Mouse (Mus musculus) fibroblast of lung, adult 2 months (primary cell): ENCODE results near the gene Bag5.
A peak's percentile ranks its signal among the peaks of the same experiment; 100 is the strongest.

Experiments
- DNase-seq: peaks from one replicate; pipeline ENCODE4 v3.0.0-alpha.2; 2011; ENCODE audit warnings: low read depth

The Bag5 gene

GRCm38 (mm10) chr12:111697708-111698107 is 15.3 kb downstream of the Bag5 start:
- DNase-seq = no peak

- DNase-seq = no peak
Observed at GRCm38 (mm10) chr12:111696239-111696638, 16.8 kb downstream of the Bag5 start.

DNA sequence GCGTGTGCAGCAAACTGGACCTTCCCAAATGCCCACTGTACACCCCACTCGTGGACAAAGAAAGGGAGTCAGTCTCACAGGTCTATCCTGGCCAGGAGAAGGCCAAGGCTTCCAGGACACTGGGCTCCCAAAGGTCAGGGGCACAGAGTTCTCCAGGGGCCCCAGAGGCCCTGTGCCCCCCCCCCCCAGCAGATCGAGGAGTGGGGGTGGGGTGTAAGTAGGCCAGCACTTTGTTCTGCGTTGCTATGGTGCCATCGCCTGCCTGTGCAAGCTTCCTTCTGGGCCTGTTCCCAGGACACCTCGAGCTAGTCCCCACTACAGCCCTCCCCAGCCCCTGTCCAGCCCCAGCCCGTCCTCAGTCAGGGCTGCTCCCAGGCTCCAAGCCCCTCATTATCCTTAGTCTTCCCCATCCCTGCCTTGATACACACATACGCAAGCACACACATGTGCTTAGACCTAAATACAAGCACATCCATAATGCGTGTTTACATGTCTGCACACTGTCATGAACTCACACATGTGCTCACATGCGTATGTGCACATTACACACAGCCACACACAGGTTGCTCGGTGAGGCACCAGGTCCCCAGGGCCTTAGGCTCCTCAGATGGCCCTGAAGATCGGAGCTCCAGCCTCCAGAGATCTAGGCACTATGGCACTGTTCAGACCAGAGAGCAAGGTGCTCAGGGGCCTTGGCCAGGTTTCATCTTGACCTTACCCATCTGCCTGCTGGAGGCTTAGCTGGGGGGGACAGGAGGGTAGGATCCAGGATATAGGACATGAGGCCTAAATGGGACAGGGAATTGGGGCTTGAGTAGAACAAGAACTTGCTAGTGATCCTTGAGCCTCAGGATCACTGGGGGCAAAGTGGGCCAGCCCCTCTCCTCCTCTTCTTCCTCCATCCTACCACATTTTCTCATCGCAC is 17.9 kb downstream of the Bag5 start:
- no peak for DNase-seq

GRCm38 (mm10) chr12:111694271-111694781 is 18.7 kb downstream of the Bag5 start:
- DNase-seq = no peak

GRCm38 (mm10) chr12:111693341-111694270 is 19.5 kb downstream of the Bag5 start:
- DNase-seq = no peak

GRCm38 (mm10) chr12:111692899-111693298 is 20.2 kb downstream of the Bag5 start:
- DNase-seq = no peak

DNA sequence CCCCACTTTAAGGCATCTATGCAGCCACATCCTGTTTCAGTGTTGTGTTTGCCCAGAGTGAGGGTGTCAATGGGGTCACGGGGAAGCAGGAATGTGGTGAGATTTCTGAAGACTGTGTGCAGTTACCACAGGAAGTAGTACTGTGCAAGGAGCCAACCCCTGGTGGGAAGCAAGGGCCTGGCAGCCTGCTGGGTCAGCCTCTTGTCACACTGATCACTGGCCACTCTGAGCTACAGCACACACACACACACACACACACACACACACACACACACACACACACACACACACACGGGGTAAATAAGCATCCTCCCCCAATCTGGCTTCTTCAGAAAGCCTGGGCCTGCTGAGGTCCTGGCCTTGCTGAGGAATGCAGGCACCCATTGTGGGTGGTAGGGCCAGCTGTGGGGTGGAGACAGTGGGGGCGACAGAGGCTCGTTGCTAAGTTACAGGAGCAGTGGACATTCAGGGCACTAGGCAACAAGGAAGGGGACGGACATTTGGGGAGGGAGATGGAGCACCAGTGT is 21.6 kb downstream of the Bag5 start:
- peak; percentile 92 for DNase-seq

- no peak for DNase-seq
Observed at GRCm38 (mm10) chr12:111689426-111689825, 23.6 kb downstream of the Bag5 start.

DNA sequence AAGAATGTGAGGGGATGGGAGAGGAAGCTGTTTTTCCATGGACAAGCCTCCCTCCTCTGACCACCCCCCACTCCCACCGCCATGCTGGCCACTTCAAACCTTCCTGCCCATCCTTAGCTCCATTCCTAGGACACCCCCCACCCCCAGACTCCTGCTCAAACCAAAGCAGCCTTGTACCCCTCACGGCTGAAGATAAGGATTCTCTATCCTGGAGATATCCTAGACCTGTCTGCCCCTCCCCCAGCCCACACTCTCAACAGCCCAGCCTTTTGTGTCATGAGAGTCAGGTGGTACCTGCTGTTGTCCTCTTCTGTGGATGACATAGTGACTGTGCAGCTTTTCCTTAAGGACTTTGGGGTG is 25.0 kb downstream of the Bag5 start:
- DNase-seq = no peak

- peak; percentile 86 for DNase-seq
Observed at GRCm38 (mm10) chr12:111687350-111688068, 25.5 kb downstream of the Bag5 start.

DNA sequence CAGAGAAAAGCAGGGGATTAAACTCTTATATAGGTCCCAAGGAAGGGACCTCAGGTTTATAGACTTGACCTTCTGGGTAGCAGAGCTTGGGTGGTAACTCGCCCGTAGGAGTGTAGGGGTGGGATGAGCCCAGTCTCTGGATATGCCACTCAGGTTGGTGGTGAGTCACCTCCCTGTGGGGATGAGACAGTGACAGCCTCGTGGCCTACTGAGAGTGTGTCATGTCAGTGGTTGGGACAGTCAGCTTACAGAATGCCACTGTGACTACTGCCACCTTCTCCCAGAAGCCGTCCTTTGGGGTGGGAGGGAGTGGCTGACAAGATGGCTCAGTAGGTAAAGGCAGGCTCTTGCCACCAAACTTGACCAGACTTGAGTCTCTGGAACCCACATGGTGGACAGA is 26.7 kb downstream of the Bag5 start:
- no peak for DNase-seq

- no peak for DNase-seq
Observed at GRCm38 (mm10) chr12:111682806-111683205, 30.3 kb downstream of the Bag5 start.

- DNase-seq = no peak
Observed at GRCm38 (mm10) chr12:111682003-111682402, 31.1 kb downstream of the Bag5 start.

GRCm38 (mm10) chr12:111681305-111681704 is 31.8 kb downstream of the Bag5 start:
- no peak for DNase-seq

GRCm38 (mm10) chr12:111680661-111681060 is 32.4 kb downstream of the Bag5 start:
- no peak for DNase-seq

GRCm38 (mm10) chr12:111678997-111679396 is 34.1 kb downstream of the Bag5 start:
- no peak for DNase-seq

GRCm38 (mm10) chr12:111678670-111678933 is 34.5 kb downstream of the Bag5 start:
- no peak for DNase-seq

- DNase-seq = peak; percentile 71
Observed at GRCm38 (mm10) chr12:111677882-111678669, 35.0 kb downstream of the Bag5 start, which contains the start of gene Trmt61a. TSS of gene Trmt61a (plus strand) at chr12:111678105.

DNA sequence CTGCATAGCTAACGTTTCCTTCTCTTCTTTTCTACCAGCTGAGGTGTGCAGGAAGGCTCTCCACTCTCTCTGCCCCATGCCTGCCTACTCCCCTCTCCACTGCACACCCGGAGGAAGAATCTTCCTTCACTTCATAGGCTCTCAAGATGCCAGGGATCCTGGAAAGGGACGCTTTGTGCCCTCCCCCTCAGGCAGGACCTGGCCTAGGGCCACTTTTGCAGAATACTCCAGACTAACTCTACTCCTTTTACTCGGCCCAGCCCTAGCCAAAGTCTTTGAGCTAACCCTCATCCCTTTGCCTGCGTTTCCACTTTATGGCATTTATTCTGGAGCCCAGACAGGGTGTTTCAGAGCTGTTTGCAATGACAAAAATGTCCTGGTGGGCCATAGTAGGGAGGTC is 35.6 kb downstream of the Bag5 start:
- no peak for DNase-seq

GRCm38 (mm10) chr12:111675797-111676580 is 37.1 kb downstream of the Bag5 start:
- DNase-seq = no peak
